Mouse (Mus musculus): ENCODE measurements at regions not wholly inside any gene's neighbourhood (a gene's known extent, or its start where the extent isn't known, plus 50 kb on each side); places are given as distances from the start of the nearest gene placed in this dataset.
A peak's percentile ranks its signal among the peaks of the same experiment; 100 is the strongest.

- Histone ChIP-seq H3K9me3 (ENCODE audit: low read length) (no peaks in the 10 kb centered on the region), H3K9ac (replicated peaks; ENCODE audit: low read length) (no peak overlapping the region), H3K36me3 (ENCODE audit: insufficient read depth, low read length) (no peaks in the 10 kb centered on the region), H3K27me3 (ENCODE audit: insufficient read depth, low read length) (no peaks in the 10 kb centered on the region), H3K4me2 (ENCODE audit: low read depth, low read length) (no peak overlapping the region), H3K4me3 (ENCODE audit: low read length) (no peak overlapping the region), H3K27ac (no peak overlapping the region), H3K4me1 (ENCODE audit: insufficient read depth, low read length) (no peaks in the 10 kb centered on the region)
- peak; percentile 32; the same call in 1 of the 2 replicates for TF ChIP-seq CTCF (IDR thresholded peaks at IDR 0.05; ENCODE audit: low read depth)
- 62% methylated on average over 4 of the region's 4 CpGs for WGBS
- DNase-seq (ENCODE audit: low spot score) (no peak), ATAC-seq (no peak)
Measured at GRCm38 (mm10) chr4:142996406-142996805, 216.4 kb downstream of the Prdm2 start.

GRCm38 (mm10) chr4:142991401-142991800 is 221.4 kb downstream of the Prdm2 start:
- ATAC-seq: no peak
- WGBS: 78% methylated on average over 4 of the region's 4 CpGs
- Histone ChIP-seq H3K4me2 (ENCODE audit: low read depth, low read length) (no peak overlapping the region), H3K4me1 (ENCODE audit: insufficient read depth, low read length) (no peaks in the 10 kb centered on the region), H3K4me3 (ENCODE audit: low read length) (no peak overlapping the region), H3K27ac (no peak overlapping the region), H3K9ac (replicated peaks; ENCODE audit: low read length) (no peak overlapping the region), H3K9me3 (ENCODE audit: low read length) (no peaks in the 10 kb centered on the region), H3K27me3 (ENCODE audit: insufficient read depth, low read length) (no peaks in the 10 kb centered on the region), H3K36me3 (ENCODE audit: insufficient read depth, low read length) (no peaks in the 10 kb centered on the region)
- DNase-seq (ENCODE audit: low spot score): no peak
- no peak for TF ChIP-seq CTCF (IDR thresholded peaks at IDR 0.05; ENCODE audit: low read depth)

- Histone ChIP-seq H3K4me2 (ENCODE audit: low read depth, low read length) (peak overlapping the region; percentile 14; the same call in 1 of the 2 replicates), H3K9ac (replicated peaks; ENCODE audit: low read length) (no peak overlapping the region), H3K36me3 (ENCODE audit: insufficient read depth, low read length) (no peaks in the 10 kb centered on the region), H3K27me3 (ENCODE audit: insufficient read depth, low read length) (no peaks in the 10 kb centered on the region), H3K4me3 (ENCODE audit: low read length) (no peak overlapping the region), H3K4me1 (ENCODE audit: insufficient read depth, low read length) (no peaks in the 10 kb centered on the region), H3K27ac (no peak overlapping the region), H3K9me3 (ENCODE audit: low read length) (no peaks in the 10 kb centered on the region)
- 0 out of 2 replicates have a peak, but pooled peaks have one; percentile 70 for ATAC-seq
- TF ChIP-seq CTCF (IDR thresholded peaks at IDR 0.05; ENCODE audit: low read depth): peak; percentile 44
- WGBS: 8% methylated on average over 8 of the region's 8 CpGs
- DNase-seq (ENCODE audit: low spot score): peak; percentile 58
Measured at GRCm38 (mm10) chr4:142989175-142989574, 223.6 kb downstream of the Prdm2 start.

- Histone ChIP-seq H3K9ac (replicated peaks; ENCODE audit: low read length) (0 out of 2 replicates have a peak overlapping the region, but pooled peaks have one; percentile 10), H3K27ac (no peak overlapping the region), H3K36me3 (ENCODE audit: insufficient read depth, low read length) (no peaks in the 10 kb centered on the region), H3K4me1 (ENCODE audit: insufficient read depth, low read length) (peaks cover 9% of the 10 kb centered on the region; the same call in 1 of the 2 replicates), H3K9me3 (ENCODE audit: low read length) (no peaks in the 10 kb centered on the region), H3K27me3 (ENCODE audit: insufficient read depth, low read length) (no peaks in the 10 kb centered on the region), H3K4me3 (ENCODE audit: low read length) (no peak overlapping the region), H3K4me2 (ENCODE audit: low read depth, low read length) (no peak overlapping the region)
- DNase-seq (ENCODE audit: low spot score) (no peak), ATAC-seq (no peak)
- no peak for TF ChIP-seq CTCF (IDR thresholded peaks at IDR 0.05; ENCODE audit: low read depth)
- WGBS: 19% methylated on average over 6 of the region's 6 CpGs
Measured at GRCm38 (mm10) chr4:142983295-142983624, 229.5 kb downstream of the Prdm2 start.

- WGBS: 41% methylated on average over 8 of the region's 8 CpGs
- DNase-seq (ENCODE audit: low spot score) (no peak), ATAC-seq (0 out of 2 replicates have a peak, but pooled peaks have one; percentile 12)
- H3K27ac ChIP-seq: no peak overlapping the region
- no peak overlapping the region for H3K4me3 ChIP-seq (ENCODE audit: low read length)
- H3K9ac ChIP-seq (replicated peaks; ENCODE audit: low read length): no peak overlapping the region
- H3K36me3 ChIP-seq (ENCODE audit: insufficient read depth, low read length): no peaks in the 10 kb centered on the region
- H3K4me1 ChIP-seq (ENCODE audit: insufficient read depth, low read length): peaks cover 9% of the 10 kb centered on the region; the same call in 1 of the 2 replicates
- H3K9me3 ChIP-seq (ENCODE audit: low read length): no peaks in the 10 kb centered on the region
- no peak for TF ChIP-seq CTCF (IDR thresholded peaks at IDR 0.05; ENCODE audit: low read depth)
- H3K4me2 ChIP-seq (ENCODE audit: low read depth, low read length): no peak overlapping the region
- H3K27me3 ChIP-seq (ENCODE audit: insufficient read depth, low read length): no peaks in the 10 kb centered on the region
Measured at GRCm38 (mm10) chr4:142982585-142983294, 230.1 kb downstream of the Prdm2 start.

- Histone ChIP-seq H3K36me3 (ENCODE audit: insufficient read depth, low read length) (no peaks in the 10 kb centered on the region), H3K27ac (no peak overlapping the region), H3K27me3 (ENCODE audit: insufficient read depth, low read length) (no peaks in the 10 kb centered on the region), H3K4me3 (ENCODE audit: low read length) (no peak overlapping the region), H3K4me1 (ENCODE audit: insufficient read depth, low read length) (no peaks in the 10 kb centered on the region), H3K9ac (replicated peaks; ENCODE audit: low read length) (no peak overlapping the region), H3K9me3 (ENCODE audit: low read length) (no peaks in the 10 kb centered on the region), H3K4me2 (ENCODE audit: low read depth, low read length) (no peak overlapping the region)
- TF ChIP-seq CTCF (IDR thresholded peaks at IDR 0.05; ENCODE audit: low read depth): no peak
- DNase-seq (ENCODE audit: low spot score): no peak
- WGBS: 71% methylated on average over 11 of the region's 11 CpGs
- ATAC-seq: no peak
Measured at GRCm38 (mm10) chr4:142975620-142976019, 237.2 kb downstream of the Prdm2 start.

GRCm38 (mm10) chr4:142970040-142970439 is 242.8 kb downstream of the Prdm2 start:
- H3K4me3 ChIP-seq (ENCODE audit: low read length): no peak overlapping the region
- DNase-seq (ENCODE audit: low spot score) (no peak), ATAC-seq (no peak)
- H3K4me1 ChIP-seq (ENCODE audit: insufficient read depth, low read length): no peaks in the 10 kb centered on the region
- H3K36me3 ChIP-seq (ENCODE audit: insufficient read depth, low read length): no peaks in the 10 kb centered on the region
- H3K4me2 ChIP-seq (ENCODE audit: low read depth, low read length): no peak overlapping the region
- no peak overlapping the region for H3K9ac ChIP-seq (replicated peaks; ENCODE audit: low read length)
- H3K9me3 ChIP-seq (ENCODE audit: low read length): 0 out of 2 replicates have a peak, but pooled peaks cover 3% of the 10 kb centered on the region
- WGBS: 79% methylated on average over 4 of the region's 4 CpGs
- no peak for TF ChIP-seq CTCF (IDR thresholded peaks at IDR 0.05; ENCODE audit: low read depth)
- H3K27me3 ChIP-seq (ENCODE audit: insufficient read depth, low read length): no peaks in the 10 kb centered on the region
- H3K27ac ChIP-seq: no peak overlapping the region

All from hindbrain, postnatal 0 days (tissue).